Mouse (Mus musculus) testis, adult 2 months (tissue): Measurements from ENCODE around the gene Dlgap3.

Source experiments
- CTCF ChIP-seq: fragments of 200-500 bp; IDR thresholded peaks from 2 replicates; pipeline ENCODE4 v1.5.1; 2012; ENCODE audit warnings: low read depth, mild to moderate bottlenecking, inconsistent platforms, low read length, moderate library complexity; ENCODE audit not compliant: control insufficient read depth, insufficient read depth, insufficient replicate concordance
- POLR2A ChIP-seq: fragments of 200-500 bp; IDR thresholded peaks from 2 replicates; pipeline ENCODE4 v1.6.1; 2012; ENCODE audit warnings: low read depth, mild to moderate bottlenecking, inconsistent platforms, low read length, moderate library complexity; ENCODE audit not compliant: control insufficient read depth

DNA sequence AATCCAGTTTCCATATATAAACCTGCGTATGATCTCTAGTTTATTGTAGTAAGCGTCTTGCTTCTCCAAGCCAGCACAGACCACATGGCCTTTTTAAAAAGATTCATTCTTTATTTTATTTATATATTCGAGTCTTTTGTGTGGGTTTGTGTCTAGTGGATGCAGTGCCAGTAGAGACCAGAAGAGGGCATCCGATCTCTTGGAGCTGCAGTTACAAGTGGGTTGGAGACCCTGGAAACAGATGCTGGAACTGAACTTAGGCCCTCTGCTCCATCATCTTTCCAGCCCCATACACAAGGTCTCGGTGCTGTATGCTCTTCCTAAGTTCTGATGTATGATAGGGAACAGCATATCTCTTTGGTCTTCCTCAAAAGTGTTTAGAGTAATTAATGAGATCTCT is 13.2 kb upstream of the Dlgap3 start:
- TF ChIP-seq POLR2A (no peak), CTCF (no peak)
